Mouse (Mus musculus) CH12.LX (cell line): ENCODE data around the gene Postn.

ENCODE experiments used
- CHD1 ChIP-seq: IDR thresholded peaks from 2 replicates; pipeline ENCODE4 v1.6.1; 2012; ENCODE audit warnings: low read depth, low read length, improper control_type of control experiment, inconsistent platforms
- CHD2 ChIP-seq: IDR thresholded peaks from 2 replicates; pipeline ENCODE4 v1.6.1; 2011; ENCODE audit warnings: low read length, improper control_type of control experiment
- CTCF ChIP-seq, 2 experiments: IDR thresholded peaks in 1 of 2; conservative IDR thresholded peaks in 1 of 2; 2 replicates each; pipeline ENCODE4 v1.5.1; 2011 to 2012; ENCODE audit warnings: low read depth in 2 of 2, low read length in 2 of 2, improper control_type of control experiment in 1 of 2, inconsistent platforms in 1 of 2, mild to moderate bottlenecking in 1 of 2, moderate library complexity in 1 of 2
- EP300 ChIP-seq: IDR thresholded peaks from 2 replicates; pipeline ENCODE4 v1.6.1; 2011; ENCODE audit warnings: low read length, improper control_type of control experiment
- GABPA ChIP-seq: IDR thresholded peaks from 2 replicates; pipeline ENCODE4 v1.6.1; 2012; ENCODE audit warnings: low read depth, low read length, improper control_type of control experiment, inconsistent platforms; ENCODE audit not compliant: insufficient replicate concordance
- HCFC1 ChIP-seq: IDR thresholded peaks from 2 replicates; pipeline ENCODE4 v1.6.1; 2012; ENCODE audit warnings: low read depth, mild to moderate bottlenecking, inconsistent platforms, low read length, improper control_type of control experiment
- JUND ChIP-seq: conservative IDR thresholded peaks from 2 replicates; pipeline ENCODE4 v1.6.1; 2011; ENCODE audit warnings: low read depth, low read length, improper control_type of control experiment
- POLR2A ChIP-seq: IDR thresholded peaks from 2 replicates; pipeline ENCODE4 v1.6.1; 2011; ENCODE audit warnings: low read depth, mild to moderate bottlenecking, improper control_type of control experiment, low read length
- POLR2AphosphoS2 ChIP-seq: IDR thresholded peaks from 2 replicates; pipeline ENCODE4 v1.6.1; 2011; ENCODE audit warnings: low read depth, low read length, improper control_type of control experiment
- RCOR1 ChIP-seq: conservative IDR thresholded peaks from 2 replicates; pipeline ENCODE4 v1.6.1; 2012; ENCODE audit warnings: low read depth, mild to moderate bottlenecking, inconsistent platforms, low read length, improper control_type of control experiment
- USF1 ChIP-seq: IDR thresholded peaks from 2 replicates; pipeline ENCODE4 v1.6.1; 2014; ENCODE audit warnings: low read depth, mild to moderate bottlenecking, inconsistent platforms, low read length, improper control_type of control experiment
- ZKSCAN1 ChIP-seq: IDR thresholded peaks from 2 replicates; pipeline ENCODE4 v1.6.1; 2012; ENCODE audit warnings: low read depth, inconsistent platforms, low read length, improper control_type of control experiment, borderline replicate concordance

- TF ChIP-seq HCFC1 (no peak), POLR2A (no peak), CHD1 (no peak), EP300 (no peak), CTCF (conservative IDR thresholded peaks at IDR 0.05 in 1 of 2, IDR thresholded peaks at IDR 0.05 in 1 of 2; ENCODE audit: low read depth in 2 of 2, low read length in 2 of 2) (no peak), POLR2AphosphoS2 (no peak), RCOR1 (no peak), USF1 (no peak), ZKSCAN1 (no peak), CHD2 (no peak), GABPA (no peak), JUND (no peak)
These were observed 38.4 kb downstream of the Postn start for GRCm38 (mm10) chr3:54399321-54399720.
